Mouse (Mus musculus) lung, postnatal 0 days (tissue): ENCODE measurements around the gene Igf2bp2.

Source experiments
- CTCF ChIP-seq: IDR thresholded peaks from 2 replicates; pipeline ENCODE4 v1.5.1; 2016; ENCODE audit warnings: antibody characterized with exemption, mild to moderate bottlenecking
- EP300 ChIP-seq: IDR thresholded peaks from 2 replicates; pipeline ENCODE4 v1.6.1; 2016; ENCODE audit warnings: antibody characterized with exemption, mild to moderate bottlenecking, control low read depth

GRCm38 (mm10) chr16:22187366-22187765, 24.3 kb upstream of the Igf2bp2 start:
- no peak for TF ChIP-seq CTCF
- TF ChIP-seq EP300 = no peak
